ENCODE assay signal across 8 mouse cellular contexts in the genomic region with DNA sequence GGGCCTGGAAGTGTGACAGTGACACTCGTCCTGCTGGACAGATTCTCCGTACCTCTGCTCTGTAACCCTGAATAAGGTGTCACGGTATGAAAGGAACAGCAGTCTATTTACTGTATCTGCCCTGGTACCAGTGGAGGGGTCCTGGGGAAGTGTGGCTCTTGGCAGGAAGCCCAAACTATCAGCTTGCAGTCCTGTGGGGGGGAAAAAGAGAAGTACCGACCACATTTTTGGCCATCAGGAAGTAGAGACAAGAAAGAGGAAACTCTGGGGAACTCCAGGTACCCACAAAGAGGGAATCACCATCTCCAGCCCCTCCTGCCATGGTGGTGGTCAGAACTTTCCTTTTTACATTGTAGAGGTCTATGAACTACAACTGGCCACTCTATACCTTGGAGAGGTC. TPM values are rescaled to one million over a fixed set of nuclear protein-coding genes. Genes with fewer than 3 reads are reported as not detected.
A peak's percentile ranks its signal among the peaks of the same experiment; 100 is the strongest.
DNase-seq lines count a peak whose midpoint lies in the region; ATAC-seq lines count a peak whose summit lies in the region.

No protein-coding gene starts in this region.

- no peak overlapping the region for H3K27ac ChIP-seq in midbrain, embryonic 16.5 days (ENCODE audit: low read length)

- intact Hi-C loops in left cerebral cortex, postnatal 10 days (cut with DNase I) = no loop called here
- intact Hi-C loops in left cerebral cortex, postnatal 36 days (cut with DNase I) = no loop called here

- H3K4me3 ChIP-seq in midbrain, embryonic 16.5 days (ENCODE audit: low read depth, low read length) = no peak overlapping the region

- DNase-seq in cerebellum, postnatal 14 days = peak; percentile 7
- no peak for DNase-seq in cerebellum, adult 11-12 months
- peak; percentile 11 to 35 for DNase-seq in left cerebral cortex, postnatal 10 days (ENCODE audit: extremely low spot score in 1 of 2, low spot score in 2 of 2)
- DNase-seq in left cerebral cortex, postnatal 36 days (ENCODE audit: low spot score in 2 of 2) = no peak
- peak; percentile 8 for DNase-seq in heart, postnatal 4 days
- peak; percentile 24 for DNase-seq in skeletal muscle tissue, adult 2 months (ENCODE audit: low read depth, low spot score)

- no peaks in the 10 kb centered on the region for H3K36me3 ChIP-seq in midbrain, embryonic 16.5 days (ENCODE audit: control insufficient read depth, insufficient read depth, low read length)

- no peaks in the 10 kb centered on the region for H3K27me3 ChIP-seq in midbrain, embryonic 16.5 days (ENCODE audit: control insufficient read depth, insufficient read depth, low read depth, low read length)

- no peak for ATAC-seq in midbrain, embryonic 16.5 days
- ATAC-seq in cerebellum, adult (ENCODE audit: insufficient number of reproducible peaks, low FRiP score, low TSS enrichment) = no peak

- WGBS in midbrain, embryonic 16.5 days = 46% methylated on average over 4 of the region's 4 CpGs

- H3K9ac ChIP-seq in midbrain, embryonic 16.5 days (ENCODE audit: low read depth, low read length) = no peak overlapping the region

- H3K9me3 ChIP-seq in midbrain, embryonic 16.5 days (replicated peaks; ENCODE audit: control insufficient read depth, low read length, poor library complexity, severe bottlenecking) = no peaks in the 10 kb centered on the region

- H3K4me2 ChIP-seq in midbrain, embryonic 16.5 days (ENCODE audit: low read length) = no peak overlapping the region

- H3K4me1 ChIP-seq in midbrain, embryonic 16.5 days (ENCODE audit: control insufficient read depth, insufficient read depth, low read length) = peaks cover 4% of the 10 kb centered on the region; the same call in 1 of the 2 replicates

RNA-seq across cellular contexts. Expression of a gene that starts 1.1 kb away (rescaled TPM):
- total RNA-seq in left cerebral cortex, postnatal 10 days (2021) = not detected
- not detected for total RNA-seq in left cerebral cortex, postnatal 36 days (2021)
- not detected for total RNA-seq in heart, postnatal 4 days (2021)
- polyA plus RNA-seq in midbrain, embryonic 16.5 days (2015; fragmentation: Nextera tagmentation; extraction: Ambion mirVana) = not detected in 2 replicates

RNA-seq across cellular contexts. Expression of a gene that starts 55.1 kb away (rescaled TPM):
- total RNA-seq in left cerebral cortex, postnatal 10 days (2021) = not detected
- total RNA-seq in left cerebral cortex, postnatal 36 days (2021) = not detected
- not detected for total RNA-seq in heart, postnatal 4 days (2021)
- not detected in 2 replicates for polyA plus RNA-seq in midbrain, embryonic 16.5 days (2015; fragmentation: Nextera tagmentation; extraction: Ambion mirVana)

Comparison
In these comparisons a context has a peak if more than half of its experiments do, and no peak if none do; other contexts are left out.
1. DNase-seq: peak in cerebellum, postnatal 14 days (2 of 2), left cerebral cortex, postnatal 10 days (2 of 2), heart, postnatal 4 days (single experiment) and skeletal muscle tissue, adult 2 months (single experiment); none in cerebellum, adult 11-12 months (single experiment) and left cerebral cortex, postnatal 36 days (0 of 2).